Mouse (Mus musculus) R1 (cell line): ENCODE data around the gene Rgl3.

Experiments used
- DNase-seq: peaks from one replicate; pipeline ENCODE4 v3.0.0-alpha.2; 2018; ENCODE audit warnings: low read depth, low spot score

Rgl3 gene

GRCm38 (mm10) chr9:21983911-21984310, 5.3 kb downstream of the Rgl3 start:
- DNase-seq = no peak

- peak; percentile 62 for DNase-seq
Measured at GRCm38 (mm10) chr9:21978398-21979128, 10.7 kb downstream of the Rgl3 start.

- peak; percentile 49 for DNase-seq
Measured at GRCm38 (mm10) chr9:21977972-21978371, 11.3 kb downstream of the Rgl3 start.

GRCm38 (mm10) chr9:21977331-21977730, 11.9 kb downstream of the Rgl3 start:
- no peak for DNase-seq

GRCm38 (mm10) chr9:21976626-21977175, 12.5 kb downstream of the Rgl3 start:
- DNase-seq = no peak

- DNase-seq = no peak
Measured at GRCm38 (mm10) chr9:21969304-21969703, 19.9 kb downstream of the Rgl3 start.

- DNase-seq = no peak
Measured at GRCm38 (mm10) chr9:21968883-21969282, 20.4 kb downstream of the Rgl3 start.

- no peak for DNase-seq
Measured at GRCm38 (mm10) chr9:21963417-21963816, 25.8 kb downstream of the Rgl3 start, which contains the start of gene Epor. TSS of gene Epor (minus strand) at chr9:21963506.

GRCm38 (mm10) chr9:21962416-21963059, 26.7 kb downstream of the Rgl3 start:
- peak; percentile 85 for DNase-seq

GRCm38 (mm10) chr9:21962010-21962409, 27.2 kb downstream of the Rgl3 start:
- no peak for DNase-seq

- no peak for DNase-seq
Measured at GRCm38 (mm10) chr9:21961366-21961980, 27.8 kb downstream of the Rgl3 start.

- DNase-seq = no peak
Measured at GRCm38 (mm10) chr9:21960558-21961208, 28.6 kb downstream of the Rgl3 start.

GRCm38 (mm10) chr9:21960135-21960534, 29.1 kb downstream of the Rgl3 start:
- DNase-seq = no peak

- DNase-seq = no peak
Measured at GRCm38 (mm10) chr9:21959244-21959643, 30.0 kb downstream of the Rgl3 start.

- DNase-seq = no peak
Measured at GRCm38 (mm10) chr9:21958372-21958771, 30.9 kb downstream of the Rgl3 start.

GRCm38 (mm10) chr9:21955570-21956281, 33.5 kb downstream of the Rgl3 start, which contains the start of gene Swsap1:
TSS of gene Swsap1 (plus strand) at chr9:21955755.
- peak; percentile 100 for DNase-seq

- DNase-seq = no peak
Measured at GRCm38 (mm10) chr9:21955225-21955569, 34.0 kb downstream of the Rgl3 start.

- DNase-seq = no peak
Measured at GRCm38 (mm10) chr9:21954635-21955034, 34.6 kb downstream of the Rgl3 start.

GRCm38 (mm10) chr9:21953600-21953999, 35.6 kb downstream of the Rgl3 start:
- DNase-seq = peak; percentile 61

GRCm38 (mm10) chr9:21951977-21952376, 37.3 kb downstream of the Rgl3 start:
- DNase-seq = peak; percentile 72

GRCm38 (mm10) chr9:21950322-21950721, 38.9 kb downstream of the Rgl3 start:
- DNase-seq = peak; percentile 63
